In the genomic region with DNA sequence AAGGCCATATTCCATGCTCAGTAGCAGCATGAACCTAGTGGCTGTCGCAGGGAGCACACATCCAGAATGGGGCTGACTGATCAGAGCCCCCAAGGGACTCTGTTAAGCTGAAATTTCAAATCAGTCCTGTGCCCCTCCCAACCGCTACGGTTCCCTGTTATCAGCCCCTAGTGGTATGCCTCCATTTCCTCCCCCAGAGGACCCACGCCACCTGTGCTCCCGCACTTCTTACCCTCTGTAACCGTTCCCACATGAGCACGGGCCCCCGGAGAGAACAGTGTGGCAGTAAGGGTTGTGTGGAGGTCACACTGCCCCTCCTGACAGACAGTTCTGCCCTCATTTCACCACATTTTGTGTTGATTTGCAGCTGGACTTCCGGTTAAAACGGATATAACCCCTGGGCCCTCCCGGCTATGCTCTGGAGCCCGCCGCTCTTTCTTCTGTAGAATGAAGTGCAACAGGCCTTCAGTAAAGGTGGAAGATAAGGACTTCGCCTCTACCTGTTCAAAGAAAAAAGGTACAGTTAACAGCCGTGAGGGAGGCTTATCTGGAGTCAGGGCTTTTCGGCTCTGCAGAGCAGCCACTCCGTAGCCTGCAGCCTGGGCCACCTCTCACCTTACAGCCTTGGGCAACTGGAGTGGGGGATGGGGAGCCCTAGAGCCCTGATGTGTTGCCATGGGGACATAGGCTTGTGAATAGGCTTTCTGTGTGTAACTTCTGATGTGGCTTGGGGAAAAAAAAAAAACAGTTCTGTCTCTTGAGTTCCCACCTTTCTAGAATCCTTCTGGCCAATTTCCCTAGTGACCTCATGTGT, we compare ENCODE assay signal across 8 mouse cellular contexts.
DNase-seq lines count a peak whose midpoint lies in the region; ATAC-seq and TF ChIP-seq lines count a peak whose summit lies in the region.

No protein-coding gene starts in this region.

- no peak overlapping the region for H3K4me2 ChIP-seq in hindbrain, embryonic 14.5 days (replicated peaks)
- H3K4me2 ChIP-seq in midbrain, embryonic 15.5 days = no peak overlapping the region

- 40% methylated on average over 17 of the region's 17 CpGs for WGBS in hindbrain, embryonic 14.5 days
- WGBS in midbrain, embryonic 15.5 days = 32% methylated on average over 17 of the region's 17 CpGs
- WGBS in cerebellum, adult 2 months = 72% methylated on average over 17 of the region's 17 CpGs

- H3K4me3 ChIP-seq in hindbrain, embryonic 14.5 days (replicated peaks; ENCODE audit: low read length) = no peak overlapping the region
- H3K4me3 ChIP-seq in midbrain, embryonic 15.5 days = no peak overlapping the region
- no peak overlapping the region for H3K4me3 ChIP-seq in cerebellum, adult 2 months (replicated peaks; ENCODE audit: insufficient read depth, low read depth, low read length)

- no peak overlapping the region for H3K27ac ChIP-seq in hindbrain, embryonic 14.5 days
- H3K27ac ChIP-seq in midbrain, embryonic 15.5 days = no peak overlapping the region
- H3K27ac ChIP-seq in cerebellum, adult 2 months (ENCODE audit: insufficient read depth, low read length) = no peak overlapping the region

- ATAC-seq in hindbrain, embryonic 14.5 days (ENCODE audit: low FRiP score) = peak; percentile 14; the same call in 1 of the 2 replicates
- peak; percentile 27; the same call in 1 of the 2 replicates for ATAC-seq in midbrain, embryonic 15.5 days (replicated peaks)

- H3K9me3 ChIP-seq in hindbrain, embryonic 14.5 days (ENCODE audit: control insufficient read depth, low read length) = no peaks in the 10 kb centered on the region
- H3K9me3 ChIP-seq in midbrain, embryonic 15.5 days = no peaks in the 10 kb centered on the region

- TF ChIP-seq CTCF in cerebellum, adult 2 months (IDR thresholded peaks at IDR 0.05; ENCODE audit: borderline replicate concordance, insufficient read depth, low read depth, low read length) = no peak

- TF ChIP-seq POLR2A in cerebellum, adult 2 months (IDR thresholded peaks at IDR 0.05; ENCODE audit: borderline replicate concordance, insufficient read depth, low read length) = no peak

- peaks cover 9% of the 10 kb centered on the region; the same call in 1 of the 2 replicates for H3K4me1 ChIP-seq in hindbrain, embryonic 14.5 days (replicated peaks; ENCODE audit: control insufficient read depth, insufficient read depth, low read length)
- peaks cover 8% of the 10 kb centered on the region for H3K4me1 ChIP-seq in midbrain, embryonic 15.5 days
- H3K4me1 ChIP-seq in cerebellum, adult 2 months (ENCODE audit: control insufficient read depth, insufficient read depth, low read length) = no peaks in the 10 kb centered on the region

- no peaks in the 10 kb centered on the region for H3K27me3 ChIP-seq in hindbrain, embryonic 14.5 days (ENCODE audit: control insufficient read depth, insufficient read depth, low read length)
- no peaks in the 10 kb centered on the region for H3K27me3 ChIP-seq in midbrain, embryonic 15.5 days (replicated peaks)
- no peaks in the 10 kb centered on the region for H3K27me3 ChIP-seq in cerebellum, adult 2 months (ENCODE audit: control insufficient read depth, insufficient read depth, low read length)

- DNase-seq in heart, adult 11 months = peak; percentile 68
- DNase-seq in heart, adult 18-20 months = no peak
- DNase-seq in T-cell, adult 2 months (ENCODE audit: low spot score) = peak; percentile 7
- no peak for DNase-seq in hindbrain, embryonic 14.5 days (ENCODE audit: low spot score)
- DNase-seq in adrenal gland, postnatal 25 days = no peak
- DNase-seq in cerebellum, adult 2 months = no peak
- DNase-seq in cerebellum, adult 18-20 months = no peak

- peaks cover 5% of the 10 kb centered on the region; the same call in 1 of the 2 replicates for H3K36me3 ChIP-seq in hindbrain, embryonic 14.5 days (replicated peaks; ENCODE audit: control insufficient read depth, insufficient read depth)
- H3K36me3 ChIP-seq in midbrain, embryonic 15.5 days (replicated peaks) = no peaks in the 10 kb centered on the region

- H3K9ac ChIP-seq in hindbrain, embryonic 14.5 days = no peak overlapping the region
- H3K9ac ChIP-seq in midbrain, embryonic 15.5 days = no peak overlapping the region

Comparison
In these comparisons a context has a peak if more than half of its experiments do, and no peak if none do; other contexts are left out.
1. DNase-seq: peak in heart, adult 11 months (single experiment) and T-cell, adult 2 months (single experiment); none in heart, adult 18-20 months (0 of 2), hindbrain, embryonic 14.5 days (single experiment), adrenal gland, postnatal 25 days (single experiment), cerebellum, adult 2 months (0 of 2) and cerebellum, adult 18-20 months (0 of 2).